Mouse (Mus musculus) heart, postnatal 36 days (tissue): ENCODE results near the gene Acp1. TPM values are rescaled to one million over a fixed set of nuclear protein-coding genes. Genes with fewer than 3 reads are reported as not detected.

Source experiments
- DNase-seq, 2 experiments: peaks; one replicate each; pipeline ENCODE4 v3.0.0; 2021 to 2022
- intact Hi-C: fragments of 180-260 bp; cut with DNase I; formaldehyde crosslinking; loops from one replicate; pipeline ENCODE4 v1.15.1; 2025
- total RNA-seq, 2 experiments: library from RNA; stranded (reverse); gene quantifications; 2 replicates each; pipeline ENCODE4 v1.2.3; 2021

The Acp1 gene
- total RNA-seq, 2 experiments from 2014 or later = 28.7 to 30.6 TPM

- no peak for DNase-seq
- intact Hi-C loops = no loop called here
Measured at GRCm38 (mm10) chr12:30879447-30879846, 31.9 kb downstream of the Acp1 start.

GRCm38 (mm10) chr12:30865781-30866180 lies 45.6 kb downstream of the Acp1 start:
- intact Hi-C loops = no loop called here

GRCm38 (mm10) chr12:30864347-30864746 lies 47.0 kb downstream of the Acp1 start:
- intact Hi-C loops = no loop called here
- no peak for DNase-seq

More at GRCm38 (mm10) chr12:30865781-30866180, 45.6 kb downstream of the Acp1 start:
- no peak for DNase-seq

- intact Hi-C loops = no loop called here
- DNase-seq = no peak
Measured at GRCm38 (mm10) chr12:30856172-30856571, 55.2 kb downstream of the Acp1 start.

GRCm38 (mm10) chr12:30855442-30856159 lies 55.8 kb downstream of the Acp1 start:
- no peak for DNase-seq
- intact Hi-C loops = no loop called here

- intact Hi-C loops = no loop called here
Measured at GRCm38 (mm10) chr12:30851871-30852270, 59.5 kb downstream of the Acp1 start.

GRCm38 (mm10) chr12:30850902-30851301 lies 60.5 kb downstream of the Acp1 start:
- peak in 1 of 2 experiments; percentile 7 for DNase-seq
- intact Hi-C loops = no loop called here

More at GRCm38 (mm10) chr12:30851871-30852270, 59.5 kb downstream of the Acp1 start:
- DNase-seq = no peak

GRCm38 (mm10) chr12:30848521-30848920 lies 62.9 kb downstream of the Acp1 start:
- intact Hi-C loops = no loop called here
- no peak for DNase-seq

Other genes with a start within 250 kb of the Acp1 start
- gene Alkal2, start 27.3 kb downstream of the Acp1 start, total RNA-seq = under 1 TPM; 0.44 to 0.98 TPM
- 1 to 10 TPM; 1.8 to 2.3 TPM for gene Sh3yl1, start 79 bp upstream of the Acp1 start, total RNA-seq
- under 1 TPM; 0.35 to 0.75 TPM for gene Fam110c, start 162.3 kb upstream of the Acp1 start, total RNA-seq